Mouse (Mus musculus): Measurements from ENCODE around the gene Sema3d. TPM values are rescaled to one million over a fixed set of nuclear protein-coding genes. Genes with fewer than 3 reads are reported as not detected.

The Sema3d gene
- polyA plus RNA-seq, 1 experiment from 2014 or later: 4.9 TPM

GRCm38 (mm10) chr5:12515283-12515682 is 132.1 kb downstream of the Sema3d start:
- Histone ChIP-seq H3K4me2 (replicated peaks; ENCODE audit: low read depth) (no peak overlapping the region), H3K4me3 (ENCODE audit: low read depth, low read length) (no peak overlapping the region), H3K27me3 (ENCODE audit: control insufficient read depth, insufficient read depth, low read length) (no peaks in the 10 kb centered on the region), H3K36me3 (ENCODE audit: control insufficient read depth, insufficient read depth, low read length) (no peaks in the 10 kb centered on the region), H3K4me1 (replicated peaks; ENCODE audit: control insufficient read depth, insufficient read depth) (no peaks in the 10 kb centered on the region), H3K9ac (ENCODE audit: low read length) (no peak overlapping the region), H3K9me3 (ENCODE audit: control insufficient read depth, low read length) (no peaks in the 10 kb centered on the region), H3K27ac (replicated peaks) (no peak overlapping the region)
- DNase-seq (ENCODE audit: low spot score) (no peak), ATAC-seq (ENCODE audit: low FRiP score, low TSS enrichment) (no peak)
- TF ChIP-seq CTCF (IDR thresholded peaks at IDR 0.05; ENCODE audit: low read depth) (no peak), EP300 (optimal IDR thresholded peaks at IDR 0.05) (no peak)
- WGBS: 75% methylated on average over 4 of the region's 4 CpGs

GRCm38 (mm10) chr5:12525235-12525767 is 142.1 kb downstream of the Sema3d start:
- TF ChIP-seq EP300 (optimal IDR thresholded peaks at IDR 0.05) (no peak), CTCF (IDR thresholded peaks at IDR 0.05; ENCODE audit: low read depth) (no peak)
- no peak overlapping the region for H3K9ac ChIP-seq (ENCODE audit: low read length)
- DNase-seq (ENCODE audit: low spot score) (no peak), ATAC-seq (ENCODE audit: low FRiP score, low TSS enrichment) (no peak)
- no peaks in the 10 kb centered on the region for H3K9me3 ChIP-seq (ENCODE audit: control insufficient read depth, low read length)
- WGBS: 11% methylated on average over 4 of the region's 4 CpGs
- H3K36me3 ChIP-seq (ENCODE audit: control insufficient read depth, insufficient read depth, low read length): no peaks in the 10 kb centered on the region
- no peaks in the 10 kb centered on the region for H3K27me3 ChIP-seq (ENCODE audit: control insufficient read depth, insufficient read depth, low read length)
- no peak overlapping the region for H3K4me3 ChIP-seq (ENCODE audit: low read depth, low read length)
- H3K4me1 ChIP-seq (replicated peaks; ENCODE audit: control insufficient read depth, insufficient read depth): no peaks in the 10 kb centered on the region
- H3K27ac ChIP-seq (replicated peaks): no peak overlapping the region
- H3K4me2 ChIP-seq (replicated peaks; ENCODE audit: low read depth): no peak overlapping the region

- H3K36me3 ChIP-seq (ENCODE audit: control insufficient read depth, insufficient read depth, low read length): no peaks in the 10 kb centered on the region
- no peak for ATAC-seq (ENCODE audit: low FRiP score, low TSS enrichment)
Measured at GRCm38 (mm10) chr5:12528596-12528995, 145.4 kb downstream of the Sema3d start.

GRCm38 (mm10) chr5:12529771-12530170 is 146.6 kb downstream of the Sema3d start:
- TF ChIP-seq CTCF (IDR thresholded peaks at IDR 0.05; ENCODE audit: low read depth) (no peak), EP300 (optimal IDR thresholded peaks at IDR 0.05) (no peak)
- Histone ChIP-seq H3K4me2 (replicated peaks; ENCODE audit: low read depth) (no peak overlapping the region), H3K27ac (replicated peaks) (no peak overlapping the region), H3K4me1 (replicated peaks; ENCODE audit: control insufficient read depth, insufficient read depth) (no peaks in the 10 kb centered on the region), H3K36me3 (ENCODE audit: control insufficient read depth, insufficient read depth, low read length) (no peaks in the 10 kb centered on the region), H3K27me3 (ENCODE audit: control insufficient read depth, insufficient read depth, low read length) (no peaks in the 10 kb centered on the region), H3K4me3 (ENCODE audit: low read depth, low read length) (no peak overlapping the region), H3K9me3 (ENCODE audit: control insufficient read depth, low read length) (no peaks in the 10 kb centered on the region), H3K9ac (ENCODE audit: low read length) (no peak overlapping the region)
- 63% methylated on average over 1 of the region's 1 CpGs for WGBS
- DNase-seq (ENCODE audit: low spot score) (no peak), ATAC-seq (ENCODE audit: low FRiP score, low TSS enrichment) (no peak)

More at GRCm38 (mm10) chr5:12528596-12528995, 145.4 kb downstream of the Sema3d start:
- TF ChIP-seq EP300 (optimal IDR thresholded peaks at IDR 0.05): no peak
- no peak for TF ChIP-seq CTCF (IDR thresholded peaks at IDR 0.05; ENCODE audit: low read depth)
- Histone ChIP-seq H3K9me3 (ENCODE audit: control insufficient read depth, low read length) (no peaks in the 10 kb centered on the region), H3K4me3 (ENCODE audit: low read depth, low read length) (no peak overlapping the region), H3K27ac (replicated peaks) (no peak overlapping the region), H3K4me1 (replicated peaks; ENCODE audit: control insufficient read depth, insufficient read depth) (no peaks in the 10 kb centered on the region), H3K27me3 (ENCODE audit: control insufficient read depth, insufficient read depth, low read length) (no peaks in the 10 kb centered on the region), H3K9ac (ENCODE audit: low read length) (no peak overlapping the region), H3K4me2 (replicated peaks; ENCODE audit: low read depth) (no peak overlapping the region)
- no peak for DNase-seq (ENCODE audit: low spot score)
- WGBS: 90% methylated on average over 2 of the region's 2 CpGs

- no peak overlapping the region for H3K4me2 ChIP-seq (replicated peaks; ENCODE audit: low read depth)
- H3K36me3 ChIP-seq (ENCODE audit: control insufficient read depth, insufficient read depth, low read length): no peaks in the 10 kb centered on the region
- 34% methylated on average over 2 of the region's 2 CpGs for WGBS
- H3K27ac ChIP-seq (replicated peaks): no peak overlapping the region
- DNase-seq (ENCODE audit: low spot score) (no peak), ATAC-seq (ENCODE audit: low FRiP score, low TSS enrichment) (no peak)
- H3K9me3 ChIP-seq (ENCODE audit: control insufficient read depth, low read length): no peaks in the 10 kb centered on the region
- H3K27me3 ChIP-seq (ENCODE audit: control insufficient read depth, insufficient read depth, low read length): no peaks in the 10 kb centered on the region
- H3K9ac ChIP-seq (ENCODE audit: low read length): no peak overlapping the region
- H3K4me3 ChIP-seq (ENCODE audit: low read depth, low read length): no peak overlapping the region
- no peaks in the 10 kb centered on the region for H3K4me1 ChIP-seq (replicated peaks; ENCODE audit: control insufficient read depth, insufficient read depth)
- TF ChIP-seq CTCF (IDR thresholded peaks at IDR 0.05; ENCODE audit: low read depth): peak; percentile 76
- TF ChIP-seq EP300 (optimal IDR thresholded peaks at IDR 0.05): no peak
Measured at GRCm38 (mm10) chr5:12541268-12541667, 158.1 kb downstream of the Sema3d start.

GRCm38 (mm10) chr5:12549046-12549669 is 166.0 kb downstream of the Sema3d start:
- Histone ChIP-seq H3K4me3 (ENCODE audit: low read depth, low read length) (no peak overlapping the region), H3K27ac (replicated peaks) (no peak overlapping the region), H3K36me3 (ENCODE audit: control insufficient read depth, insufficient read depth, low read length) (no peaks in the 10 kb centered on the region), H3K4me1 (replicated peaks; ENCODE audit: control insufficient read depth, insufficient read depth) (no peaks in the 10 kb centered on the region), H3K9ac (ENCODE audit: low read length) (no peak overlapping the region), H3K4me2 (replicated peaks; ENCODE audit: low read depth) (no peak overlapping the region), H3K27me3 (ENCODE audit: control insufficient read depth, insufficient read depth, low read length) (no peaks in the 10 kb centered on the region), H3K9me3 (ENCODE audit: control insufficient read depth, low read length) (no peaks in the 10 kb centered on the region)
- 83% methylated on average over 8 of the region's 8 CpGs for WGBS
- ATAC-seq (ENCODE audit: low FRiP score, low TSS enrichment) (no peak), DNase-seq (ENCODE audit: low spot score) (no peak)
- no peak for TF ChIP-seq CTCF (IDR thresholded peaks at IDR 0.05; ENCODE audit: low read depth)
- TF ChIP-seq EP300 (optimal IDR thresholded peaks at IDR 0.05): no peak

Data from stomach, postnatal 0 days (tissue).